Mouse (Mus musculus): ENCODE data around the gene Osbpl3. TPM values are rescaled to one million over a fixed set of nuclear protein-coding genes. Genes with fewer than 3 reads are reported as not detected.
A peak's percentile ranks its signal among the peaks of the same experiment; 100 is the strongest.

Osbpl3 gene
- polyA plus RNA-seq, 1 experiment from 2014 or later = 9.7 TPM

DNA sequence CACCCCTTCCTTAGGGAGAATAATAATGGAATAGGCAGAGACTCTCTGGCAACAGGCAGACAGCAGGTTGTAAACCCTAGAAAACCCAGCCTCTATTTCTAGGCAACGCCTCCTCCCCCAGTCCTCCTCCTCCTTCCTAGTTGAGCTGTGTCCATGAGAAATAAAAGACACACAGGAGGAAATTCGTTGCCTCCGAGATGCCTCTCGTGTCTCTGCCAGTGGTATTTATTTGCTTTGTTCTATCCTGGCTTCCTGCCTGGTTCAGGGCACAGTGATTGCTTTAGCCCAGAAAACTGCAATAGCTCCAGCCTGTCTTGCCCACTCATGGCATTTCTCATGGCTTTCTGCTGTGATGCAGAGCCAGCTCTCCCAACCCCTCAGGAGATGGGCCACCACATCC, 43.8 kb downstream of the Osbpl3 start:
- DNase-seq (ENCODE audit: low spot score) = peak; percentile 50

DNA sequence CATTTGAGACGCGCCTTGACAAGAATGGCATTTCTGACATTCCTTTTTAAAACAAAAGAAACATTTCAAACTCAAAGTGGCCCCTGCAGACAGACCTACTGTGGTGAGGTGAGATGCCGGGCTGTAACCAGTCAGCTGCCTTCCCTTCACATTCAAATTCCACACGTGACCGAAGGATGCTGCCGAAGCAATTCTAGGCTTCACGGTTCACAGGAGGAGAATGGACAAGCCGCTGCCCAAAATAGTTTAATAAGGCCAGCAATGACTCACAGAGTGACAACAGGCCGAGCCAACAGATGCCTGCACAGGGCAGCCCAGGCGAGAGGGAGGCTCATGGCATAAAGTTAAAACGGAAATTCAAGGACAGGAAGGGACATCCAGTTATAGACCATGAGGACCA, 51.3 kb downstream of the Osbpl3 start:
- Histone ChIP-seq H3K27ac (replicated peaks; ENCODE audit: low read depth, low read length) (no peak overlapping the region), H3K27me3 (replicated peaks; ENCODE audit: control insufficient read depth, insufficient read depth, low read length) (no peaks in the 10 kb centered on the region), H3K36me3 (ENCODE audit: control insufficient read depth, insufficient read depth, low read length) (no peaks in the 10 kb centered on the region), H3K9ac (ENCODE audit: low read depth, low read length) (no peak overlapping the region), H3K4me2 (ENCODE audit: low read depth, low read length) (no peak overlapping the region), H3K4me1 (ENCODE audit: control insufficient read depth, insufficient read depth, low read length) (no peaks in the 10 kb centered on the region), H3K9me3 (ENCODE audit: control insufficient read depth, low read length) (no peaks in the 10 kb centered on the region), H3K4me3 (ENCODE audit: low read depth, low read length) (no peak overlapping the region)
- 70% methylated on average over 11 of the region's 11 CpGs for WGBS
- ATAC-seq (ENCODE audit: low read depth) (no peak; the same call in 1 of the 2 replicates), DNase-seq (ENCODE audit: low spot score) (peak; percentile 34)

More for the DNA sequence above, 43.8 kb downstream of the Osbpl3 start:
- H3K36me3 ChIP-seq (ENCODE audit: control insufficient read depth, insufficient read depth, low read length) = no peaks in the 10 kb centered on the region
- WGBS = 39% methylated on average over 4 of the region's 4 CpGs
- ATAC-seq (ENCODE audit: low read depth) = no peak
- no peaks in the 10 kb centered on the region for H3K9me3 ChIP-seq (ENCODE audit: control insufficient read depth, low read length)
- no peak overlapping the region for H3K9ac ChIP-seq (ENCODE audit: low read depth, low read length)
- H3K4me3 ChIP-seq (ENCODE audit: low read depth, low read length) = no peak overlapping the region
- no peaks in the 10 kb centered on the region for H3K27me3 ChIP-seq (replicated peaks; ENCODE audit: control insufficient read depth, insufficient read depth, low read length)
- H3K4me1 ChIP-seq (ENCODE audit: control insufficient read depth, insufficient read depth, low read length) = peaks cover 25% of the 10 kb centered on the region
- H3K27ac ChIP-seq (replicated peaks; ENCODE audit: low read depth, low read length) = no peak overlapping the region; the same call in 1 of the 2 replicates
- no peak overlapping the region for H3K4me2 ChIP-seq (ENCODE audit: low read depth, low read length)

DNA sequence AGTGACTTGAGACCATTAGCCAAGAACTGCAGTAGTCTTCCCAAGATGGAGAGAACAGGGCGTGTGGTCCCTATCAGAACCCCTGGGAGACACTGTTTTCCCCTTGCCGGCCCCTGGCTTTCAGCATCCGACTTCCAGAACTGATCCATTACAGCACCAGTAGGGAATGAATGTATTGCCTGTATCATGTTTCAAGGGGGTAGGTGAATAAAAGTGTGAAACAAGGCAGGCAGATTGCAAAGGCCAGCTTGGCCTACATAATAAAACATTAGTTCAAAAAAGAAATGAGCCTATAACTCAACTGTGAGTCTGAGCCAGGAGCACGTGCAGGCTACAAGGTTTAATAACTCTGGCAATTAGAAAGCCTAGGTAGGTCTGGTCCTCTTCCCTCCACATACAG, 52.5 kb downstream of the Osbpl3 start:
- Histone ChIP-seq H3K27me3 (replicated peaks; ENCODE audit: control insufficient read depth, insufficient read depth, low read length) (no peaks in the 10 kb centered on the region), H3K4me3 (ENCODE audit: low read depth, low read length) (no peak overlapping the region), H3K9ac (ENCODE audit: low read depth, low read length) (no peak overlapping the region), H3K27ac (replicated peaks; ENCODE audit: low read depth, low read length) (no peak overlapping the region), H3K4me1 (ENCODE audit: control insufficient read depth, insufficient read depth, low read length) (no peaks in the 10 kb centered on the region), H3K9me3 (ENCODE audit: control insufficient read depth, low read length) (no peaks in the 10 kb centered on the region), H3K36me3 (ENCODE audit: control insufficient read depth, insufficient read depth, low read length) (no peaks in the 10 kb centered on the region), H3K4me2 (ENCODE audit: low read depth, low read length) (no peak overlapping the region)
- no peak for DNase-seq (ENCODE audit: low spot score)
- 39% methylated on average over 4 of the region's 4 CpGs for WGBS
- ATAC-seq (ENCODE audit: low read depth) = no peak

DNA sequence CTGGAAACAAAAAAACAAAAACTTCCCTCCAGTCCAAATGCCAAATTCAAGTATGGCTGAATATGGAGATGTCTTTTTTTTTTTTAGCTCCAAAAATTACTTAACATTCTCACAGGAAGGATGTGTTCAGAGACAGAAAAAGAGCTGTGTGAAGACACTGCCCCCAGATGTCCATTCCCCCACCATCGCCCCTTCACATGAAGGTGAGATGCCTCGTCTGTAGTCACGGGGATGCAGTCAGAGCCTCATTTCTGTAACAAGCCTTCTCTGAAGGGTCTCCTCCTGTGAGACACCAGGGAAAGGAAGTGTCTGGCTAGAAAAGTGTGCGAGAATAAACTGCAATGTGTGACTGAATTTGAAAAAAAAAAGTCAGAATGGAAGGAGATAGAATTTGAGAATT, 53.1 kb downstream of the Osbpl3 start:
- Histone ChIP-seq H3K4me1 (ENCODE audit: control insufficient read depth, insufficient read depth, low read length) (no peaks in the 10 kb centered on the region), H3K4me3 (ENCODE audit: low read depth, low read length) (no peak overlapping the region), H3K9ac (ENCODE audit: low read depth, low read length) (no peak overlapping the region), H3K27me3 (replicated peaks; ENCODE audit: control insufficient read depth, insufficient read depth, low read length) (no peaks in the 10 kb centered on the region), H3K36me3 (ENCODE audit: control insufficient read depth, insufficient read depth, low read length) (no peaks in the 10 kb centered on the region), H3K9me3 (ENCODE audit: control insufficient read depth, low read length) (no peaks in the 10 kb centered on the region), H3K27ac (replicated peaks; ENCODE audit: low read depth, low read length) (no peak overlapping the region), H3K4me2 (ENCODE audit: low read depth, low read length) (no peak overlapping the region)
- 80% methylated on average over 4 of the region's 4 CpGs for WGBS
- ATAC-seq (ENCODE audit: low read depth) (no peak), DNase-seq (ENCODE audit: low spot score) (no peak)

DNA sequence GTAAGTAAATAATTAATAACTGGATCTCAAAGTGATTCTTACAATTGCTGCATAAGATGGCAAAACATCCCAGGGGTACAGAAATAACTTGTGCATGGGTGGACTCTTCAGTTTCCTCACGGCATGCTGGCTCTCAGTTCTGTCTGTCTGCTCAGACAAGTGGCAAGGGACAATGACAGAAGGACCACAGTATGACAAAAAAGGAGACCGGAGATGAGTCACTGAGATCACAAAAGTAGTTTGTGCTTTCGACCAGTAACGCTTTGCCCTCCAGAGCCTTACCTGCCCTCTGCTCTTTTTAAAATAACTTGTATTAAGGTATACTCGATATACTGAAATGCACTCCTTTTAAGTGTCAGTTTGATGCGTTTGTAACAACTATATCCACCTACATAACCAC, 55.8 kb downstream of the Osbpl3 start:
- no peaks in the 10 kb centered on the region for H3K9me3 ChIP-seq (ENCODE audit: control insufficient read depth, low read length)
- no peaks in the 10 kb centered on the region for H3K4me1 ChIP-seq (ENCODE audit: control insufficient read depth, insufficient read depth, low read length)
- WGBS = 85% methylated on average over 6 of the region's 6 CpGs
- H3K27me3 ChIP-seq (replicated peaks; ENCODE audit: control insufficient read depth, insufficient read depth, low read length) = no peaks in the 10 kb centered on the region
- H3K27ac ChIP-seq (replicated peaks; ENCODE audit: low read depth, low read length) = no peak overlapping the region
- H3K9ac ChIP-seq (ENCODE audit: low read depth, low read length) = no peak overlapping the region
- H3K4me3 ChIP-seq (ENCODE audit: low read depth, low read length) = no peak overlapping the region
- no peak for DNase-seq (ENCODE audit: low spot score)
- ATAC-seq (ENCODE audit: low read depth) = no peak
- no peak overlapping the region for H3K4me2 ChIP-seq (ENCODE audit: low read depth, low read length)
- no peaks in the 10 kb centered on the region for H3K36me3 ChIP-seq (ENCODE audit: control insufficient read depth, insufficient read depth, low read length)

DNA sequence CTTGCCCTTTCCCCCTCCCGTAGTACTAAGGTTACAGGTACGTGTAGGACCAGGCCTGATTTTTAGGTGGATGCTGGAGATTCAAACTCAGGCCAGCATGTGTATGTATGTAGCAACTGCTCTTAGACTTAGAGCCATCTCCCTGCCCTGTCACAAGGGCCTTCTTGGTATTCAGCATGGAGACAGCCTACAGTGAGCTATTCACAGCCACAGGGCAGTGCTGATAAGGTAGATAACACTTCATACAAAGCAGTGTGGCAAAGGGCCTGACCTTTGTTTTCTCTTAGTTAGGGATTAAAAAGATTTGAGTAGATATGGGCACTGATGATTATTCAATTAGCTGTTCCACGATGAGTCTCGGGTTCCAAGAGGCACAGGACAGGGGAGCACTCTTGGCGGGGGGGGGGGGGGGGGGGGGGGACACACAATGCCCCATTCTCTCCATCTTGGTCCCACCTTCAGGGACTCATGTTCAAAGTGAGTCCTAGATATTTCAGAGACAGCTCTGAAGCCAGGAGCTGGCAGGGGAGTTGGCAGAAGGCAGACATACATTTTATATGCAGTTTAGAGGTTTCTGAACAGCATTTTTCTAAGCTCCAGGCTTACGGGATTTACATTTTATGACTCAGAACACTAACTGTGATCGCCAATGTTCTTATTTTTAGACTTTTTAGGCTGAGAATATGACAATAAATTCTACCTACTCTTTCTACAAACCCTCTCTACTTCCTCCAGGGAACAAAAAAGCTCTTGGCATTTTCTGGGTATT, 56.4 kb downstream of the Osbpl3 start:
- Histone ChIP-seq H3K4me3 (ENCODE audit: low read depth, low read length) (no peak overlapping the region), H3K9ac (ENCODE audit: low read depth, low read length) (no peak overlapping the region), H3K27me3 (replicated peaks; ENCODE audit: control insufficient read depth, insufficient read depth, low read length) (no peaks in the 10 kb centered on the region), H3K4me1 (ENCODE audit: control insufficient read depth, insufficient read depth, low read length) (no peaks in the 10 kb centered on the region), H3K9me3 (ENCODE audit: control insufficient read depth, low read length) (no peaks in the 10 kb centered on the region), H3K4me2 (ENCODE audit: low read depth, low read length) (no peak overlapping the region), H3K27ac (replicated peaks; ENCODE audit: low read depth, low read length) (no peak overlapping the region), H3K36me3 (ENCODE audit: control insufficient read depth, insufficient read depth, low read length) (no peaks in the 10 kb centered on the region)
- no peak for ATAC-seq (ENCODE audit: low read depth)
- DNase-seq (ENCODE audit: low spot score) = no peak
- WGBS = 51% methylated on average over 6 of the region's 7 CpGs

DNA sequence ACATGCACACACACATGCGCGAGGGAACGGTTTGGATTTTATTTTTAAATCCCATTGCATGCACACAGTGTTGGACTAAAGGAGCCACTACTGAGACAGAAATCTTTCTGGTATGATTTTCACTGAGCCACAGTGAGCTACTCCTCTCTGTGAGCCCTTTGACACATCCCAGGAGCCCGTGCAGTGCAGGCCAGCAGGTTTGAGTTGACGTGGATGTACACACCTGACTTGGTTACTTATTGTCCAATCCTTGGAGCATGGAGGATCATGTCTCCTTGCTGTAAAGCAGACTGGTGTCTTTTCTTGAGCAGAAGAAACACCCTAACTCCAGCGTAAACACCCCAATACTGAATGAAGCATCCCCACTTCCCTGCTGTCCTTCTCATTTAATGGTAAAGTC, 57.7 kb downstream of the Osbpl3 start:
- H3K36me3 ChIP-seq (ENCODE audit: control insufficient read depth, insufficient read depth, low read length) = no peaks in the 10 kb centered on the region
- no peak overlapping the region for H3K4me2 ChIP-seq (ENCODE audit: low read depth, low read length)
- 89% methylated on average over 6 of the region's 6 CpGs for WGBS

DNA sequence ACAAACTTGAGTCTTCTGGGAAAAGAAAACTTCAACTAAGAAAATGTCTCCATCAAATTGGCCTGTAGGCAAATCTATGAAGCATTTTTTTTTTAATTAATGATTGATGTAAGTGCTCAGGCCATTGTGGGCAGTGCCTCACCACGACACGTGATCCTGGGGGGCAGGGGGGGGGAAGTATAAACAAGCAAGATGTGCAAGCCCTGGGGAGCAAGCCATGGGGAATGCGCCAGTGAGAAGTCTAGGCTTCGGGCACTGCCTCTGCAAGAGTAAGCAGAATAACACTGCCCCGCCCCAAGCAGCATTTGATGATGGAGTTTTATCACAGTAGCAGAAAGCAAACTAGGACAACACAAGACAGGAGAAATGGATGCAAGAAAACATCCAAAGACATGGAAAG, 58.9 kb downstream of the Osbpl3 start:
- WGBS = 54% methylated on average over 5 of the region's 5 CpGs
- no peak for DNase-seq (ENCODE audit: low spot score)
- no peaks in the 10 kb centered on the region for H3K9me3 ChIP-seq (ENCODE audit: control insufficient read depth, low read length)
- no peaks in the 10 kb centered on the region for H3K27me3 ChIP-seq (replicated peaks; ENCODE audit: control insufficient read depth, insufficient read depth, low read length)
- H3K4me2 ChIP-seq (ENCODE audit: low read depth, low read length) = no peak overlapping the region
- no peak for ATAC-seq (ENCODE audit: low read depth)
- H3K4me1 ChIP-seq (ENCODE audit: control insufficient read depth, insufficient read depth, low read length) = no peaks in the 10 kb centered on the region
- H3K27ac ChIP-seq (replicated peaks; ENCODE audit: low read depth, low read length) = no peak overlapping the region
- H3K36me3 ChIP-seq (ENCODE audit: control insufficient read depth, insufficient read depth, low read length) = no peaks in the 10 kb centered on the region
- H3K9ac ChIP-seq (ENCODE audit: low read depth, low read length) = no peak overlapping the region
- H3K4me3 ChIP-seq (ENCODE audit: low read depth, low read length) = no peak overlapping the region

More for the DNA sequence above, 57.7 kb downstream of the Osbpl3 start:
- Histone ChIP-seq H3K9me3 (ENCODE audit: control insufficient read depth, low read length) (no peaks in the 10 kb centered on the region), H3K27ac (replicated peaks; ENCODE audit: low read depth, low read length) (no peak overlapping the region), H3K9ac (ENCODE audit: low read depth, low read length) (no peak overlapping the region), H3K4me1 (ENCODE audit: control insufficient read depth, insufficient read depth, low read length) (no peaks in the 10 kb centered on the region), H3K27me3 (replicated peaks; ENCODE audit: control insufficient read depth, insufficient read depth, low read length) (no peaks in the 10 kb centered on the region), H3K4me3 (ENCODE audit: low read depth, low read length) (no peak overlapping the region)
- DNase-seq (ENCODE audit: low spot score) (no peak), ATAC-seq (ENCODE audit: low read depth) (no peak)

DNA sequence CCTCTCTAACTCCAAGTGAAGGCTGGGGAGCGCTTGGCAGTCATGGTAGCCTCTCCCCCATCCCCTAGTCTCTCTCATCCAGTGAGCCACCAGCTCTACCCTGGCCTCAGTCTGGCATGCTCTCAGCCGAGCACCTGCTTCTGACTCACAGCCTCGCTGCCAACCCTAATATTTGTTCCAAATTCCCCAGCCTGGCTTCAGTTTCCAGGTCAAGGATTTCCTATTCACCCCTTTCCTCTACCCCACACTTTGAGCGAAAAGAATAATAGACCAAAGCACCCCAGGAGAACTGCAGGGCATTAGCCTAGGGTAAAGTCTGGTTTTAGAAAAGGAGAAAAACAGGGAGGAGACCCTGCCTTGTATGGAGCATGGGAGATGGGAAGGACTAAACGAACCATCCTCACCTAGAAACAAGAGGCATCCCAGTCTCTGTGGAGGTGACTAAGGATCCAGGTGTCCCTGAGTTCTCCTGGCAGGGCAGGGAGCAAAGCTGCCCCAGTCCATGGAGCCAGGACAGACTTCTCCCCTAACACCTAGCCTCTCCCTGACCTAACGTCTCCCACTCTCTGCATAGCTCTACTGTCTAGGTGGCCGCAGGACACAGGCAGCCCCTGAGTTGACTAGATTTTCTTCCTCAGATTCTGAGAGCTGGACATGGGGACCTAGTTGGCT, 60.2 kb downstream of the Osbpl3 start:
- Histone ChIP-seq H3K4me1 (ENCODE audit: control insufficient read depth, insufficient read depth, low read length) (no peaks in the 10 kb centered on the region), H3K27ac (replicated peaks; ENCODE audit: low read depth, low read length) (no peak overlapping the region), H3K9ac (ENCODE audit: low read depth, low read length) (no peak overlapping the region), H3K27me3 (replicated peaks; ENCODE audit: control insufficient read depth, insufficient read depth, low read length) (no peaks in the 10 kb centered on the region), H3K9me3 (ENCODE audit: control insufficient read depth, low read length) (no peaks in the 10 kb centered on the region), H3K36me3 (ENCODE audit: control insufficient read depth, insufficient read depth, low read length) (no peaks in the 10 kb centered on the region), H3K4me2 (ENCODE audit: low read depth, low read length) (no peak overlapping the region), H3K4me3 (ENCODE audit: low read depth, low read length) (no peak overlapping the region)
- DNase-seq (ENCODE audit: low spot score) (no peak), ATAC-seq (ENCODE audit: low read depth) (no peak)
- WGBS = 69% methylated on average over 7 of the region's 7 CpGs
